Mouse (Mus musculus) Muller cell, postnatal 12 days (primary cell): ENCODE results near the gene Gm10570.
A peak's percentile ranks its signal among the peaks of the same experiment; 100 is the strongest.

Experiments
- DNase-seq: peaks from one replicate; pipeline ENCODE4 v3.0.0-alpha.2; 2015; ENCODE audit errors: inconsistent ontology term

The Gm10570 gene

GRCm38 (mm10) chr4:130304746-130305145, 3.7 kb downstream of the Gm10570 start:
- no peak for DNase-seq

GRCm38 (mm10) chr4:130302285-130302870, 6.1 kb downstream of the Gm10570 start:
- DNase-seq: no peak

GRCm38 (mm10) chr4:130299629-130300018, 8.8 kb downstream of the Gm10570 start:
- DNase-seq: no peak

GRCm38 (mm10) chr4:130298877-130299628, 9.4 kb downstream of the Gm10570 start:
- DNase-seq: no peak

GRCm38 (mm10) chr4:130297123-130297529, 11.3 kb downstream of the Gm10570 start:
- no peak for DNase-seq

- no peak for DNase-seq
These were observed 12.1 kb downstream of the Gm10570 start for GRCm38 (mm10) chr4:130296243-130296965.

GRCm38 (mm10) chr4:130295047-130295745, 13.3 kb downstream of the Gm10570 start:
- peak; percentile 54 for DNase-seq

- DNase-seq: no peak
These were observed 14.0 kb downstream of the Gm10570 start for GRCm38 (mm10) chr4:130294513-130294912.

- peak; percentile 74 for DNase-seq
These were observed 16.2 kb downstream of the Gm10570 start for GRCm38 (mm10) chr4:130292271-130292670.

GRCm38 (mm10) chr4:130289824-130290223, 18.6 kb downstream of the Gm10570 start:
- DNase-seq: no peak

GRCm38 (mm10) chr4:130286531-130286930, 21.9 kb downstream of the Gm10570 start:
- no peak for DNase-seq

- DNase-seq: no peak
These were observed 24.6 kb downstream of the Gm10570 start for GRCm38 (mm10) chr4:130283826-130284225.

- DNase-seq: no peak
These were observed 25.6 kb downstream of the Gm10570 start for GRCm38 (mm10) chr4:130282856-130283255.

GRCm38 (mm10) chr4:130279105-130279504, 29.4 kb downstream of the Gm10570 start, which contains the start of gene Serinc2:
Gene Serinc2, minus strand, starts transcription at chr4:130279205.
- no peak for DNase-seq

- DNase-seq: no peak
These were observed 31.8 kb downstream of the Gm10570 start for GRCm38 (mm10) chr4:130276573-130277176.

GRCm38 (mm10) chr4:130275823-130276105, 32.7 kb downstream of the Gm10570 start:
- no peak for DNase-seq

- DNase-seq: peak; percentile 35
These were observed 33.3 kb downstream of the Gm10570 start for GRCm38 (mm10) chr4:130275016-130275822.

- peak; percentile 53 for DNase-seq
These were observed 34.0 kb downstream of the Gm10570 start for GRCm38 (mm10) chr4:130274346-130275015.

- DNase-seq: peak; percentile 78
These were observed 34.7 kb downstream of the Gm10570 start for GRCm38 (mm10) chr4:130273698-130274345.
